Mouse (Mus musculus) mammary gland, adult 2 months (tissue): ENCODE measurements around the gene Rps21. TPM values are rescaled to one million over a fixed set of nuclear protein-coding genes. Genes with fewer than 3 reads are reported as not detected.

Experiments
- polyA plus RNA-seq: library from polyadenylated mRNA; depleted of rRNA; stranded (reverse); fragments of >200 nt; gene quantifications from 2 replicates; pipeline ENCODE4 v1.2.3, GENCODE M21; 2012; ENCODE audit warnings: low replicate concordance; rRNA removed

Rps21 gene
- 2,351 and 3,651 TPM in 2 replicates for polyA plus RNA-seq

GRCm38 (mm10) chr2:180257001-180257521 is at the start of gene Rps21:
Gene Rps21, plus strand, starts transcription at chr2:180257377.

GRCm38 (mm10) chr2:180225762-180226378 is 31.3 kb upstream of the Rps21 start, which contains the start of gene Lama5:
Gene Lama5, minus strand, starts transcription at chr2:180225859.

GRCm38 (mm10) chr2:180273394-180274244 is 16.4 kb downstream of the Rps21 start, which contains the start of gene Cables2:
Gene Cables2, minus strand, starts transcription at chr2:180273496.

GRCm38 (mm10) chr2:180289440-180290108 is 32.4 kb downstream of the Rps21 start, which contains the start of gene Rbbp8nl:
Gene Rbbp8nl, minus strand, starts transcription at chr2:180289879.

Other genes starting within 250 kb of the Rps21 start
- 19.5 and 22.5 TPM in 2 replicates for gene Lsm14b, start 232.4 kb upstream of the Rps21 start, polyA plus RNA-seq
- gene Psma7, start 214.9 kb upstream of the Rps21 start, polyA plus RNA-seq = 132 and 175 TPM in 2 replicates
- 7.6 and 8.6 TPM in 2 replicates for gene Ss18l1, start 214.9 kb upstream of the Rps21 start, polyA plus RNA-seq
- 16.8 and 21.2 TPM in 2 replicates for gene Mtg2, start 186.8 kb upstream of the Rps21 start, polyA plus RNA-seq
- gene Hrh3, start 152.9 kb upstream of the Rps21 start, polyA plus RNA-seq = not detected in 2 replicates
- 22.3 and 27.6 TPM in 2 replicates for gene Osbpl2, start 138.1 kb upstream of the Rps21 start, polyA plus RNA-seq
- gene Adrm1, start 85.9 kb upstream of the Rps21 start, polyA plus RNA-seq = 134 and 222 TPM in 2 replicates
- 98.2 and 129 TPM in 2 replicates for gene Lama5, start 31.5 kb upstream of the Rps21 start, polyA plus RNA-seq
- gene Cables2, start 16.1 kb downstream of the Rps21 start, polyA plus RNA-seq = 28.6 and 39.3 TPM in 2 replicates
- gene Rbbp8nl, start 32.5 kb downstream of the Rps21 start, polyA plus RNA-seq = 1.8 and 2.4 TPM in 2 replicates
- not detected in 2 replicates for gene Gata5, start 77.3 kb downstream of the Rps21 start, polyA plus RNA-seq
- gene Slco4a1, start 198.9 kb downstream of the Rps21 start, polyA plus RNA-seq = 3.4 and 4.0 TPM in 2 replicates
- not detected in 2 replicates for gene Ntsr1, start 242.6 kb downstream of the Rps21 start, polyA plus RNA-seq